Comparison of ENCODE assay signal across 30 mouse cellular contexts in the genomic region with DNA sequence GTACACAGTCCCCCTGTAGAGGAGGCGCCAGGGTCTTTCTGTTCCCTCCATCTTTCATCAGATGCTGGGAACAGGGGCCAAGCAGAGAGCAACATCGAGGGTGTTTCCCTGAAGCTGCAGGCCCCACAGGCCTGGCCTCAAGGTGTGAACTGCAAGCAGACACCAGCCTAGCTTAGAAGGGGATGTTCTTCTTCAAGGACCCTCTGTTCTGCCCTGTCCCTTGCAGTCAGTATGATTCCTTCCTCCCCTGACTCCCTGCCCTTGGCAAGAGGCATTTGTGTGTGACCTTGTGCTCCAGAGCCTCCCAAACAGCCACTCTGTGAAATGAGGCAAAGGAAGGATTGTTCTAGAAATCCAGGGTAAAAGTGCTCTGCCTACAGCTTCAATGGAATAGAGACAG. TPM values are rescaled to one million over a fixed set of nuclear protein-coding genes. Genes with fewer than 3 reads are reported as not detected.
DNase-seq lines count a peak whose midpoint lies in the region; ATAC-seq and TF ChIP-seq lines count a peak whose summit lies in the region.
"Had no signal": no experiment of that assay in that cellular context is flagged by ENCODE, and none has a peak within 500 bp of the region (broad histone marks: within the 10 kb centered on the region; RNA-seq: fewer than 3 reads in every experiment).

No protein-coding gene starts in this region.

- DNase-seq in adrenal gland, adult (ENCODE audit: inconsistent age in 2 of 2, low spot score in 1 of 2) = peak; percentile 61 to 70
- DNase-seq in adrenal gland, postnatal 4 days (ENCODE audit: low spot score in 2 of 2) = no peak
- DNase-seq in midbrain, embryonic 10.5 days (ENCODE audit: low spot score) = no peak
- DNase-seq in midbrain, postnatal 0 days (ENCODE audit: low spot score) = no peak
- peak; percentile 27 for DNase-seq in ovary, postnatal 36 days (ENCODE audit: low spot score)
- no peak for DNase-seq in ovary, postnatal 10 days (ENCODE audit: low spot score)
- peak; percentile 84 for DNase-seq in testis, postnatal 14 days (ENCODE audit: low spot score)
- no peak for DNase-seq in left cerebral cortex, postnatal 10 days (ENCODE audit: extremely low spot score in 1 of 2, low spot score in 2 of 2)
- DNase-seq: cerebellum, adult 11-12 months; cerebellum, adult 8-10 months; cerebellum, postnatal 10 days; cerebellum, postnatal 36 days; embryo, embryonic 11 days; gastrocnemius, postnatal 25 days; heart, adult 18-20 months; heart, postnatal 10 days; heart, postnatal 36 days had no signal

- no peak overlapping the region for H3K9ac ChIP-seq in midbrain, postnatal 0 days (replicated peaks; ENCODE audit: low read length, poor library complexity, severe bottlenecking)
- H3K9ac ChIP-seq: embryonic facial prominence, embryonic 13.5 days; forebrain, embryonic 12.5 days; forebrain, embryonic 15.5 days; heart, embryonic 12.5 days; heart, embryonic 15.5 days; hindbrain, embryonic 13.5 days had no signal

- H3K27me3 ChIP-seq in midbrain, embryonic 10.5 days (ENCODE audit: low read depth, poor library complexity, severe bottlenecking) = peaks cover 32% of the 10 kb centered on the region
- 0 out of 2 replicates have a peak, but pooled peaks cover 5% of the 10 kb centered on the region for H3K27me3 ChIP-seq in midbrain, postnatal 0 days (ENCODE audit: insufficient read depth, low read length)
- H3K27me3 ChIP-seq: forebrain, embryonic 15.5 days had no signal

- H3K9me3 ChIP-seq in midbrain, embryonic 10.5 days (replicated peaks) = no peaks in the 10 kb centered on the region
- H3K9me3 ChIP-seq in midbrain, postnatal 0 days (ENCODE audit: low read length) = no peaks in the 10 kb centered on the region
- H3K9me3 ChIP-seq: embryonic facial prominence, embryonic 10.5 days; embryonic facial prominence, embryonic 13.5 days; forebrain, embryonic 12.5 days; forebrain, embryonic 15.5 days; heart, embryonic 12.5 days; heart, embryonic 15.5 days; hindbrain, embryonic 10.5 days; hindbrain, embryonic 13.5 days had no signal

- WGBS in midbrain, embryonic 10.5 days = 65% methylated on average over 2 of the region's 2 CpGs
- 76% methylated on average over 2 of the region's 2 CpGs for WGBS in midbrain, postnatal 0 days

- no peaks in the 10 kb centered on the region for H3K4me1 ChIP-seq in midbrain, embryonic 10.5 days
- no peaks in the 10 kb centered on the region for H3K4me1 ChIP-seq in midbrain, postnatal 0 days (ENCODE audit: insufficient read depth, low read length)
- H3K4me1 ChIP-seq: embryonic facial prominence, embryonic 10.5 days; embryonic facial prominence, embryonic 13.5 days; forebrain, embryonic 12.5 days; forebrain, embryonic 15.5 days; heart, embryonic 15.5 days; hindbrain, embryonic 13.5 days had no signal

- H3K36me3 ChIP-seq in midbrain, embryonic 10.5 days = no peaks in the 10 kb centered on the region
- H3K36me3 ChIP-seq in midbrain, postnatal 0 days (ENCODE audit: insufficient read depth, low read length) = no peaks in the 10 kb centered on the region
- H3K36me3 ChIP-seq: embryonic facial prominence, embryonic 10.5 days; embryonic facial prominence, embryonic 13.5 days; forebrain, embryonic 12.5 days; forebrain, embryonic 15.5 days; heart, embryonic 12.5 days; heart, embryonic 15.5 days; hindbrain, embryonic 10.5 days; hindbrain, embryonic 13.5 days had no signal

- 0 out of 2 replicates have a peak overlapping the region, but pooled peaks have one; percentile 28 for H3K27ac ChIP-seq in midbrain, embryonic 10.5 days (replicated peaks)
- H3K27ac ChIP-seq in midbrain, postnatal 0 days (ENCODE audit: low read depth, low read length) = no peak overlapping the region
- H3K27ac ChIP-seq: embryonic facial prominence, embryonic 10.5 days; embryonic facial prominence, embryonic 13.5 days; forebrain, embryonic 12.5 days; forebrain, embryonic 15.5 days; heart, embryonic 15.5 days; hindbrain, embryonic 10.5 days; hindbrain, embryonic 13.5 days had no signal

- no peak overlapping the region for H3K4me2 ChIP-seq in midbrain, postnatal 0 days (ENCODE audit: low read depth, low read length, poor library complexity, severe bottlenecking)
- H3K4me2 ChIP-seq: embryonic facial prominence, embryonic 13.5 days; forebrain, embryonic 12.5 days; forebrain, embryonic 15.5 days; heart, embryonic 12.5 days; heart, embryonic 15.5 days; hindbrain, embryonic 13.5 days had no signal

- ATAC-seq in midbrain, postnatal 0 days (ENCODE audit: low FRiP score) = no peak
- ATAC-seq: activated CD4-positive, CD25-positive, alpha-beta regulatory T cell, adult 4 months; forebrain, embryonic 15.5 days; hindbrain, embryonic 16.5 days had no signal

- no peak overlapping the region for H3K4me3 ChIP-seq in midbrain, embryonic 10.5 days
- no peak overlapping the region for H3K4me3 ChIP-seq in midbrain, postnatal 0 days (ENCODE audit: low read depth, low read length)
- H3K4me3 ChIP-seq: embryonic facial prominence, embryonic 10.5 days; embryonic facial prominence, embryonic 13.5 days; erythroblast, embryonic 14.5 days; forebrain, embryonic 12.5 days; forebrain, embryonic 15.5 days; heart, embryonic 12.5 days; heart, embryonic 15.5 days; hindbrain, embryonic 10.5 days; hindbrain, embryonic 13.5 days had no signal

- no peak for TF ChIP-seq CTCF in midbrain, postnatal 0 days (IDR thresholded peaks at IDR 0.05)

- intact Hi-C loops in left cerebral cortex, postnatal 10 days (cut with DNase I) = loop anchor here (10.0 kb wide), 1 partner anchor 868 kb away; no protein-coding TSS in a partner anchor

RNA-seq across cellular contexts. Expression of a gene that starts 34.8 kb away (rescaled TPM):
- 10 to 100 TPM; 16.3 to 20.3 TPM for total RNA-seq in adrenal gland, postnatal 4 days (2021)
- 0.23 and 0.27 TPM in 2 replicates for polyA plus RNA-seq in midbrain, embryonic 10.5 days (2016; fragmentation: Nextera tagmentation; extraction: Ambion mirVana)
- total RNA-seq in midbrain, postnatal 0 days (2014; rRNA removed) = not detected in 2 replicates
- 0.09 and 0.18 TPM in 2 replicates for polyA plus RNA-seq in midbrain, postnatal 0 days (2015; fragmentation: Nextera tagmentation; extraction: Ambion mirVana)
- total RNA-seq in left cerebral cortex, postnatal 10 days (2021) = under 1 TPM in 1 of 2 experiments, not detected in 1; 0.54 TPM
- total RNA-seq: ES-E14; gastrocnemius, postnatal 25 days; heart, postnatal 10 days had no signal
- polyA plus RNA-seq: activated CD4-positive, CD25-positive, alpha-beta regulatory T cell, adult 4 months; brain, embryonic 14.5 days; embryonic facial prominence, embryonic 10.5 days; embryonic facial prominence, embryonic 13.5 days; erythroblast, embryonic 14.5 days; forebrain, embryonic 12.5 days; forebrain, embryonic 15.5 days; heart, embryonic 12.5 days; heart, embryonic 15.5 days; hindbrain, embryonic 10.5 days; hindbrain, embryonic 13.5 days had no signal

Comparison
In these comparisons a context has a peak if more than half of its experiments do, and no peak if none do; other contexts are left out.
1. DNase-seq: peak in adrenal gland, adult (2 of 2), ovary, postnatal 36 days (single experiment) and testis, postnatal 14 days (single experiment); none in adrenal gland, postnatal 4 days (0 of 2), midbrain, embryonic 10.5 days (single experiment), midbrain, postnatal 0 days (single experiment), ovary, postnatal 10 days (single experiment) and left cerebral cortex, postnatal 10 days (0 of 2).
2. RNA of a gene that starts 34.8 kb away (total RNA-seq): 16.3 to 20.3 TPM in adrenal gland, postnatal 4 days; 0.54 TPM in left cerebral cortex, postnatal 10 days and not detected in midbrain, postnatal 0 days; every median in the first group is over 10 times any median in the second.